Mouse (Mus musculus) kidney, adult 8-10 months (tissue): ENCODE data around the gene Gm8871.
"Not testable (repeated sequence)": the region's sequence is repeated elsewhere in the genome, so short reads cannot be mapped to it uniquely, and the experiment has no call there.

Source experiments
- DNase-seq, 2 experiments: peaks; one replicate each; pipeline ENCODE4 v3.0.0; 2022

Gm8871 gene

DNA sequence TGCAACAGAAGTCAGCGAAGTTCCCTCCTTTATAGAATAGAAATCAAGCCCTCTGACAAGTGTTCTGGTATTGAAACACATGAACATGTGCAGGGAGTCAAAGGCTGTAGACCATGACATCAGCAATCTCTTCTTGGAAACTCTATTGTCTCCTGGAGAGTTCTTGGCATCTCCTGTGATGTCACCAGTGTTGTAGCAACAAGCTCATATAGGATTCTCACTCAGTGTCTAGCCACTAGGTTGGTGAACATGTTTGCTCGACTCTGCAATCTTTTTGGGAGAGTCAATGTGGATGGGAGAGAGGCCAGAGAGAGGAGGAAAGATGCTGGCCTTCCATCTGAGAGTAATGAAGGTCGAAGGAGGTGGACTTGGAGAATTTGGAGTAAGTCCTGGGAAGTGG lies at the start of gene Gm8871, which contains the start of gene Gm8857:
Gene Gm8871, plus strand, starts transcription at position 301 of the 400 bp plus-strand sequence.
Gene Gm8857, plus strand, starts transcription at position 303 of the 400 bp plus-strand sequence.
- not testable (repeated sequence) for DNase-seq

DNA sequence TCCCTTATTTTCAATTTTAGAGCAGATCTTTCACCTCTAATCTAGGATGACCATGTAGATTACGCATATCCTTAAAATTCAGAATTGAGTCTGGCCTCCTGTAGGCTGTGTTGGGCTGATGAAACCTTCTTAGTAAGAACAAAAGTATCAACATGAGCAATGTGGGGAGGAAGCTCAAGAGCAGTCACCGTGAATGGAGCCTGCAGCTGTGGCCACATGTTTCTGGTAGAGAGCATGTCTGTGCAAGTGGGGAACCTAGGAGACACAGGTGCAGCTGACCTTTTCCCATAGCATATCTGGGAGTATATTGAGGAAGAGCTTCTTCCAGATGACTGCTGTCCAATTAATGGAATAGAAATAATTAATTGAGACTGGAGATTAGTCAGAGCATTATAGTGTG lies 5.9 kb downstream of the Gm8871 start:
- DNase-seq = not testable (repeated sequence)

DNA sequence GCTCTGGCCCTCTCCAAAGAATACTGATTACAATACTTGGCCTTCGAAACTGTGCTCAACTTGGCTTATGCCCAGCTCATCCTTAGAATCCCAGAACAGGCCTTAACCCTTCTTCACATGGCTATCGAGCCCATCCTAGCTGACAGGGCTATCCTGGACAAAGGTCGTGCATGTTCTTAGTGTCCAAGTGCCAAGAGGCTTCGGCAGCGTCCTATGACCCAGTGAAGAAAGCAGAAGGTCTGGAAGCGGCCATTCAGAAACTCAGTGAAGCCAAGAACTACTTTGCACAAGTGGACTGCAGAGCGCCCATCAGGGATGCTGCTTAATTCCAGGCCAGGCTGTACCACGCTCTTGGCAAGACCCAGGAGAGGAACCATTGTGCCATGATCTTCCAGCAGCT lies 10.5 kb downstream of the Gm8871 start:
- DNase-seq = not testable (repeated sequence)
